Mouse (Mus musculus): ENCODE data around the gene Prkab2.

GRCm38 (mm10) chr3:97680631-97681320 is 22.8 kb downstream of the Prkab2 start:
- peak; percentile 70 for TF ChIP-seq CTCF (conservative IDR thresholded peaks at IDR 0.05; ENCODE audit: low read length)
- TF ChIP-seq POU5F1 (IDR thresholded peaks at IDR 0.05; ENCODE audit: borderline replicate concordance, low read length): no peak
- TF ChIP-seq NANOG (IDR thresholded peaks at IDR 0.05; ENCODE audit: borderline replicate concordance, low read length): no peak

Measured in E14TG2a.4 (cell line).